Comparison of ENCODE assay signal across 9 mouse cellular contexts in the genomic region with DNA sequence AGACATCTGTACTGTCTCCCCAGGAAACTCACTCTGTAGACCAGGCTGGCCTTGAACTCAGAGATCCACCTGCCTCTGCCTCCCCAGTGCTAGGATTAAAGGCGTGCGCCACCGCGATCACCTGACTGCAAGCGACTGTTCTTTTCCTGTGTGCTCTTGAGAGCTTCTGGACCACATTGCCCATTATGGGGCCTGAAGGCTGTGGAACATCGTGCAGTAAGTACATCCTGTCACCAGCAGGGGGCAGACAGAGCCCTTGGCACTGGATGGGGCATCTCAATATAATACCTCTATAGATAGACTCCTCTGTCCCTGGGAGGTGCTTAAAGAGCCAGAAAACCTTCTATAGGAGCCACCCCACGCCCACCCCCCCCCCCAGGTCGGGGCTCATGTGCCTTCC. TPM values are rescaled to one million over a fixed set of nuclear protein-coding genes. Genes with fewer than 3 reads are reported as not detected.
DNase-seq lines count a peak whose midpoint lies in the region; ATAC-seq and TF ChIP-seq lines count a peak whose summit lies in the region.
"Had no signal": no experiment of that assay in that cellular context is flagged by ENCODE, and none has a peak within 500 bp of the region (broad histone marks: within the 10 kb centered on the region; RNA-seq: fewer than 3 reads in every experiment).

No protein-coding gene starts in this region.

- 39% methylated on average over 8 of the region's 8 CpGs for WGBS in forebrain, embryonic 10.5 days
- 24% methylated on average over 8 of the region's 8 CpGs for WGBS in lung, embryonic 15.5 days

- in situ Hi-C loops in ES-E14 (cut with MboI; ENCODE audit: low sequenced_read_pairs in 2 of 2, unreplicated experiment in 2 of 2): no loop called here

- intact Hi-C loops in heart, postnatal 14 days (cut with DNase I): loop anchor here (5.0 kb wide), 3 partner anchors 232 to 367 kb away; partner anchors contain the start of gene Rpl13

- H3K27me3 ChIP-seq in forebrain, embryonic 10.5 days (ENCODE audit: poor library complexity, severe bottlenecking): 0 out of 2 replicates have a peak, but pooled peaks cover 4% of the 10 kb centered on the region
- H3K27me3 ChIP-seq in lung, embryonic 15.5 days: no peaks in the 10 kb centered on the region

- H3K36me3 ChIP-seq in ES-E14 (ENCODE audit: control insufficient read depth, insufficient read depth, low read length, poor library complexity, severe bottlenecking): no peaks in the 10 kb centered on the region
- no peaks in the 10 kb centered on the region for H3K36me3 ChIP-seq in forebrain, embryonic 10.5 days (replicated peaks)
- H3K36me3 ChIP-seq in lung, embryonic 15.5 days: no peaks in the 10 kb centered on the region

- no peak overlapping the region for H3K9ac ChIP-seq in ES-E14 (ENCODE audit: insufficient read depth, low read depth, low read length, poor library complexity, severe bottlenecking)
- H3K9ac ChIP-seq in lung, embryonic 15.5 days: no peak overlapping the region

- DNase-seq in ES-E14 (ENCODE audit: low read depth, low spot score): peak; percentile 76
- DNase-seq in brain, embryonic 18.5 days (ENCODE audit: low read depth, low spot score): peak; percentile 16
- DNase-seq in forebrain, embryonic 10.5 days (ENCODE audit: extremely low spot score, low spot score): peak; percentile 74
- peak; percentile 74 to 85 for DNase-seq in heart, postnatal 14 days
- peak; percentile 61 to 84 for DNase-seq in layer of hippocampus, adult 8-10 months (ENCODE audit: low spot score in 2 of 2)
- peak; percentile 82 to 87 for DNase-seq in right cerebral cortex, adult 2 months (ENCODE audit: low spot score in 2 of 2)
- DNase-seq in urinary bladder, adult 2 months (ENCODE audit: low spot score): peak; percentile 42

- H3K27ac ChIP-seq in ES-E14 (ENCODE audit: insufficient read depth, low read depth, low read length, poor library complexity, severe bottlenecking): no peak overlapping the region
- H3K27ac ChIP-seq in forebrain, embryonic 10.5 days: no peak overlapping the region
- no peak overlapping the region for H3K27ac ChIP-seq in lung, embryonic 15.5 days

- no peak overlapping the region for H3K4me2 ChIP-seq in lung, embryonic 15.5 days

- H3K4me1 ChIP-seq in ES-E14 (ENCODE audit: control insufficient read depth in 2 of 2, insufficient read depth in 2 of 2, low read length in 2 of 2, poor library complexity in 1 of 2): no peaks in the 10 kb centered on the region; a peak in 1 of 4 replicates
- H3K4me1 ChIP-seq in forebrain, embryonic 10.5 days: no peaks in the 10 kb centered on the region; the same call in 1 of the 2 replicates
- H3K4me1 ChIP-seq in lung, embryonic 15.5 days: no peaks in the 10 kb centered on the region

- H3K9me3 ChIP-seq in ES-E14 (ENCODE audit: control insufficient read depth, insufficient read depth, low read depth, low read length): no peaks in the 10 kb centered on the region
- H3K9me3 ChIP-seq in forebrain, embryonic 10.5 days: no peaks in the 10 kb centered on the region
- no peaks in the 10 kb centered on the region for H3K9me3 ChIP-seq in lung, embryonic 15.5 days

- peak; percentile 55; the same call in 1 of the 2 replicates for ATAC-seq in lung, embryonic 15.5 days (ENCODE audit: borderline replicate concordance, extremely low read depth, low FRiP score, low TSS enrichment)

- no peak overlapping the region for H3K4me3 ChIP-seq in ES-E14 (ENCODE audit: insufficient read depth in 1 of 2, low read depth in 1 of 2, low read length in 2 of 2, poor library complexity in 1 of 2, severe bottlenecking in 1 of 2)
- H3K4me3 ChIP-seq in forebrain, embryonic 10.5 days: no peak overlapping the region
- no peak overlapping the region for H3K4me3 ChIP-seq in lung, embryonic 15.5 days
- H3K4me3 ChIP-seq: megakaryocyte, embryonic 14.5 days had no signal

TF ChIP-seq in ES-E14, 5 proteins besides CTCF, POLR2A, EP300 and RAD21:
- TF ChIP-seq HCFC1 (IDR thresholded peaks at IDR 0.05; ENCODE audit: borderline replicate concordance, insufficient read depth, low read length) (no peak), ZC3H11A (IDR thresholded peaks at IDR 0.05; ENCODE audit: borderline replicate concordance, low read depth, low read length) (peak; percentile 69; the same call in 1 of the 2 replicates), ZNF384 (IDR thresholded peaks at IDR 0.05; ENCODE audit: low read depth, low read length) (no peak), MAFK (IDR thresholded peaks at IDR 0.05; ENCODE audit: insufficient read depth, low read depth, low read length) (no peak)
TF ChIP-seq in ES-E14: peak in this region for 1.

RNA-seq across cellular contexts. Expression of gene Cdh15, which starts 12.8 kb away (rescaled TPM):
- total RNA-seq in ES-E14 (2012; rRNA removed): 0.76 and 1.1 TPM in 2 replicates
- 0.71 and 0.72 TPM in 2 replicates for polyA plus RNA-seq in forebrain, embryonic 10.5 days (2016; fragmentation: Nextera tagmentation; extraction: Ambion mirVana)
- not detected for total RNA-seq in heart, postnatal 14 days (2021)
- 1 to 10 TPM; 1.0 to 1.3 (median 1.2) TPM for total RNA-seq in layer of hippocampus, adult 8-10 months (2022)
- polyA plus RNA-seq in lung, embryonic 15.5 days (2015; fragmentation: Nextera tagmentation; extraction: Ambion mirVana): 0.11 and 0.43 TPM in 2 replicates
- polyA plus RNA-seq in urinary bladder, adult 2 months (2012; rRNA removed): 0.06 and 0.09 TPM in 2 replicates

RNA-seq across cellular contexts. Expression of gene Acsf3, which starts 59.7 kb away (rescaled TPM):
- total RNA-seq in ES-E14 (2012; rRNA removed): 11.7 and 12.4 TPM in 2 replicates
- 19.0 and 19.1 TPM in 2 replicates for polyA plus RNA-seq in forebrain, embryonic 10.5 days (2016; fragmentation: Nextera tagmentation; extraction: Ambion mirVana)
- total RNA-seq in heart, postnatal 14 days (2021): 10 to 100 TPM; 24.7 to 26.8 TPM
- total RNA-seq in layer of hippocampus, adult 8-10 months (2022): 10 to 100 TPM; 21.9 to 26.7 (median 23.9) TPM
- 17.7 and 18.6 TPM in 2 replicates for polyA plus RNA-seq in lung, embryonic 15.5 days (2015; fragmentation: Nextera tagmentation; extraction: Ambion mirVana)
- 14.2 and 14.4 TPM in 2 replicates for polyA plus RNA-seq in urinary bladder, adult 2 months (2012; rRNA removed)

Comparison
In these comparisons a context has a peak if more than half of its experiments do, and no peak if none do; other contexts are left out.
1. DNase-seq: peak in every context shown above with its lines; median percentile 84 in right cerebral cortex, adult 2 months; 80 in heart, postnatal 14 days; 76 in ES-E14; 74 in forebrain, embryonic 10.5 days; 72 in layer of hippocampus, adult 8-10 months; 42 in urinary bladder, adult 2 months; 16 in brain, embryonic 18.5 days.